Comparison of ENCODE assay signal across 12 mouse cellular contexts in genomic region chr2:52578846-52579245, GRCm38 (mm10).
A peak's percentile ranks its signal among the peaks of the same experiment; 100 is the strongest.
DNase-seq lines count a peak whose midpoint lies in the region; ATAC-seq and TF ChIP-seq lines count a peak whose summit lies in the region.
"Had no signal": no experiment of that assay in that cellular context is flagged by ENCODE, and none has a peak within 500 bp of the region (broad histone marks: within the 10 kb centered on the region; RNA-seq: fewer than 3 reads in every experiment).

No protein-coding gene starts in this region.

- no peaks in the 10 kb centered on the region for H3K9me3 ChIP-seq in hindbrain, embryonic 15.5 days
- H3K9me3 ChIP-seq in hindbrain, embryonic 14.5 days (ENCODE audit: control insufficient read depth, low read length): no peaks in the 10 kb centered on the region
- no peaks in the 10 kb centered on the region for H3K9me3 ChIP-seq in midbrain, embryonic 13.5 days
- H3K9me3 ChIP-seq: embryonic facial prominence, embryonic 15.5 days had no signal

- 37% methylated on average over 3 of the region's 3 CpGs for WGBS in hindbrain, embryonic 15.5 days
- 36% methylated on average over 3 of the region's 3 CpGs for whole genome bisulfite sequencing in hindbrain, embryonic 14.5 days
- WGBS in midbrain, embryonic 13.5 days: 52% methylated on average over 3 of the region's 3 CpGs

- TF ChIP-seq CTCF in layer of hippocampus, adult 2 months (conservative IDR thresholded peaks at IDR 0.05): no peak

- H3K27me3 ChIP-seq in hindbrain, embryonic 15.5 days: no peaks in the 10 kb centered on the region
- no peaks in the 10 kb centered on the region for H3K27me3 ChIP-seq in hindbrain, embryonic 14.5 days (ENCODE audit: control insufficient read depth, insufficient read depth, low read length)
- H3K27me3 ChIP-seq in midbrain, embryonic 13.5 days: no peaks in the 10 kb centered on the region
- H3K27me3 ChIP-seq: CH12.LX; embryonic facial prominence, embryonic 15.5 days had no signal

- H3K36me3 ChIP-seq in hindbrain, embryonic 15.5 days: no peaks in the 10 kb centered on the region
- H3K36me3 ChIP-seq in hindbrain, embryonic 14.5 days (replicated peaks; ENCODE audit: control insufficient read depth, insufficient read depth): no peaks in the 10 kb centered on the region
- no peaks in the 10 kb centered on the region for H3K36me3 ChIP-seq in midbrain, embryonic 13.5 days
- H3K36me3 ChIP-seq: embryonic facial prominence, embryonic 15.5 days had no signal

- peak; percentile 48; the same call in 1 of the 2 replicates for ATAC-seq in hindbrain, embryonic 15.5 days (ENCODE audit: low FRiP score, low read depth)
- ATAC-seq in hindbrain, embryonic 14.5 days (ENCODE audit: low FRiP score): no peak
- no peak for ATAC-seq in midbrain, embryonic 13.5 days

- no peak overlapping the region for H3K4me2 ChIP-seq in hindbrain, embryonic 15.5 days
- H3K4me2 ChIP-seq in hindbrain, embryonic 14.5 days (replicated peaks): no peak overlapping the region
- no peak overlapping the region for H3K4me2 ChIP-seq in midbrain, embryonic 13.5 days (replicated peaks)
- H3K4me2 ChIP-seq: embryonic facial prominence, embryonic 15.5 days had no signal

- no peak overlapping the region for H3K27ac ChIP-seq in hindbrain, embryonic 15.5 days (replicated peaks)
- H3K27ac ChIP-seq in hindbrain, embryonic 14.5 days: no peak overlapping the region
- no peak overlapping the region for H3K27ac ChIP-seq in layer of hippocampus, adult 2 months
- H3K27ac ChIP-seq in midbrain, embryonic 13.5 days: no peak overlapping the region
- H3K27ac ChIP-seq: embryonic facial prominence, embryonic 15.5 days; macrophage had no signal

- H3K4me3 ChIP-seq in hindbrain, embryonic 15.5 days: no peak overlapping the region
- no peak overlapping the region for H3K4me3 ChIP-seq in hindbrain, embryonic 14.5 days (replicated peaks; ENCODE audit: low read length)
- H3K4me3 ChIP-seq in layer of hippocampus, adult 2 months: no peak overlapping the region
- no peak overlapping the region for H3K4me3 ChIP-seq in midbrain, embryonic 13.5 days (replicated peaks)
- H3K4me3 ChIP-seq: embryonic facial prominence, embryonic 15.5 days had no signal

- no peak overlapping the region for H3K9ac ChIP-seq in hindbrain, embryonic 15.5 days
- no peak overlapping the region for H3K9ac ChIP-seq in hindbrain, embryonic 14.5 days
- no peak overlapping the region for H3K9ac ChIP-seq in midbrain, embryonic 13.5 days (replicated peaks)
- H3K9ac ChIP-seq: embryonic facial prominence, embryonic 15.5 days had no signal

- no peak for DNase-seq in hindbrain, embryonic 14.5 days (ENCODE audit: low spot score)
- DNase-seq in adrenal gland, postnatal 10 days: peak; percentile 67
- peak; percentile 45 for DNase-seq in heart, adult 8-10 months (ENCODE audit: low spot score)
- peak; percentile 69 for DNase-seq in lung, postnatal 14 days
- no peak for DNase-seq in layer of hippocampus, adult 2 months (ENCODE audit: low spot score in 2 of 2)
- no peak for DNase-seq in thymus, postnatal 36 days
- DNase-seq: retina, postnatal 1 day had no signal

- H3K4me1 ChIP-seq in hindbrain, embryonic 15.5 days (replicated peaks): peaks cover 3% of the 10 kb centered on the region; the same call in 1 of the 2 replicates
- no peaks in the 10 kb centered on the region for H3K4me1 ChIP-seq in hindbrain, embryonic 14.5 days (replicated peaks; ENCODE audit: control insufficient read depth, insufficient read depth, low read length)
- H3K4me1 ChIP-seq in midbrain, embryonic 13.5 days (replicated peaks): no peaks in the 10 kb centered on the region

Comparison
In these comparisons a context has a peak if more than half of its experiments do, and no peak if none do; other contexts are left out.
1. DNase-seq: peak in adrenal gland, postnatal 10 days (single experiment), heart, adult 8-10 months (single experiment) and lung, postnatal 14 days (single experiment); none in hindbrain, embryonic 14.5 days (single experiment), layer of hippocampus, adult 2 months (0 of 2) and thymus, postnatal 36 days (0 of 2).